Mouse (Mus musculus): ENCODE measurements around the gene Adar. TPM values are rescaled to one million over a fixed set of nuclear protein-coding genes. Genes with fewer than 3 reads are reported as not detected.
A peak's percentile ranks its signal among the peaks of the same experiment; 100 is the strongest.

Gene Adar
- polyA plus RNA-seq, 1 experiment from 2014 or later: 16.6 TPM

DNA sequence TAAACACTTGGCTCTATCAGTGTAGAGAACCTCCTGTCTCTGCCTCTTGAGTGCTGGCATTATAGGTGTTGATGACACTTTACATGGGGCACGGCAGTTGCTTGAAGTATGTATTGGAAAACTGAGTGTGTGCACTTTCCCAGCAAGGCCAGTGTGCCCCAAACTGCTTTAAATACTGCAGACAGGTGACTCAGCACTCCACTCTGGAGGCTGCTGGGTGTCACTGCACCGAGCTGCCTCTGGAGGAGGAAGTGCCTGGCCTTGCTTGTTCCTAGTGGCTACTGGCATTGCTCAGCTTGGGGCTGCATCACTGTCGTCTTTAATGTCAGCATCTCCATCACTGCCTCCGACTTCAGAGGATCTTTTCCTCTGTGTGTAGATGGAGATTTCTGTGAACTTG is 12.2 kb downstream of the Adar start:
- H3K9ac ChIP-seq (ENCODE audit: low read length): no peak overlapping the region
- no peaks in the 10 kb centered on the region for H3K36me3 ChIP-seq (ENCODE audit: control insufficient read depth, insufficient read depth, low read length)
- H3K9me3 ChIP-seq (ENCODE audit: control insufficient read depth, low read length): no peaks in the 10 kb centered on the region
- DNase-seq (ENCODE audit: low spot score, missing footprints) (no peak), ATAC-seq (ENCODE audit: low FRiP score) (no peak)
- H3K4me2 ChIP-seq: no peak overlapping the region
- no peaks in the 10 kb centered on the region for H3K27me3 ChIP-seq (ENCODE audit: control insufficient read depth, insufficient read depth, low read length)
- no peak overlapping the region for H3K4me3 ChIP-seq (ENCODE audit: low read depth, low read length)
- no peak overlapping the region for H3K27ac ChIP-seq (ENCODE audit: low read depth, low read length)
- WGBS: 18% methylated on average over 4 of the region's 4 CpGs
- peaks cover 4% of the 10 kb centered on the region; the same call in 1 of the 2 replicates for H3K4me1 ChIP-seq (ENCODE audit: control insufficient read depth, insufficient read depth, low read length)

DNA sequence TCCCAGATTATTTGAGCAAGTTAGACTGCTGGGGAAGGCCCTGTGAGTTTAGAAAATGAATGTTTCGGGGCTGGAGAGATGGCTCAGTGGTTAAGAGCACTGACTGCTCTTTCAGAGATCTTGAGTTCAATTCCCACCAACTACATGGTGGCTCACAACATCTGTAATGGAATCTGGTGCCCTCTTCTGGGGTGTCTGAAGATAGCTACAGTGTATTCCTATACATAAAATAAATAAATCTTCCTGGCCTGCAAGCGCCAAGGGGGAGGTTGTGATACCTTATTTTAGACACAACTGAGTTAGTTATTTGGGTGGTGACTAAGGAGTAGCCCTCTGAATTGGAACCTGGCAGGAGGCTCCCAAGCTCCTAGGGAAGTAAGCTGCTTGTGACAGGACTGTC is 14.0 kb downstream of the Adar start:
- Histone ChIP-seq H3K4me3 (ENCODE audit: low read depth, low read length) (no peak overlapping the region), H3K4me2 (no peak overlapping the region), H3K9me3 (ENCODE audit: control insufficient read depth, low read length) (no peaks in the 10 kb centered on the region), H3K27ac (ENCODE audit: low read depth, low read length) (no peak overlapping the region), H3K4me1 (ENCODE audit: control insufficient read depth, insufficient read depth, low read length) (peaks cover 4% of the 10 kb centered on the region; the same call in 1 of the 2 replicates), H3K36me3 (ENCODE audit: control insufficient read depth, insufficient read depth, low read length) (no peaks in the 10 kb centered on the region), H3K9ac (ENCODE audit: low read length) (no peak overlapping the region), H3K27me3 (ENCODE audit: control insufficient read depth, insufficient read depth, low read length) (no peaks in the 10 kb centered on the region)
- DNase-seq (ENCODE audit: low spot score, missing footprints) (no peak), ATAC-seq (ENCODE audit: low FRiP score) (no peak)
- WGBS: 72% methylated on average over 2 of the region's 2 CpGs

DNA sequence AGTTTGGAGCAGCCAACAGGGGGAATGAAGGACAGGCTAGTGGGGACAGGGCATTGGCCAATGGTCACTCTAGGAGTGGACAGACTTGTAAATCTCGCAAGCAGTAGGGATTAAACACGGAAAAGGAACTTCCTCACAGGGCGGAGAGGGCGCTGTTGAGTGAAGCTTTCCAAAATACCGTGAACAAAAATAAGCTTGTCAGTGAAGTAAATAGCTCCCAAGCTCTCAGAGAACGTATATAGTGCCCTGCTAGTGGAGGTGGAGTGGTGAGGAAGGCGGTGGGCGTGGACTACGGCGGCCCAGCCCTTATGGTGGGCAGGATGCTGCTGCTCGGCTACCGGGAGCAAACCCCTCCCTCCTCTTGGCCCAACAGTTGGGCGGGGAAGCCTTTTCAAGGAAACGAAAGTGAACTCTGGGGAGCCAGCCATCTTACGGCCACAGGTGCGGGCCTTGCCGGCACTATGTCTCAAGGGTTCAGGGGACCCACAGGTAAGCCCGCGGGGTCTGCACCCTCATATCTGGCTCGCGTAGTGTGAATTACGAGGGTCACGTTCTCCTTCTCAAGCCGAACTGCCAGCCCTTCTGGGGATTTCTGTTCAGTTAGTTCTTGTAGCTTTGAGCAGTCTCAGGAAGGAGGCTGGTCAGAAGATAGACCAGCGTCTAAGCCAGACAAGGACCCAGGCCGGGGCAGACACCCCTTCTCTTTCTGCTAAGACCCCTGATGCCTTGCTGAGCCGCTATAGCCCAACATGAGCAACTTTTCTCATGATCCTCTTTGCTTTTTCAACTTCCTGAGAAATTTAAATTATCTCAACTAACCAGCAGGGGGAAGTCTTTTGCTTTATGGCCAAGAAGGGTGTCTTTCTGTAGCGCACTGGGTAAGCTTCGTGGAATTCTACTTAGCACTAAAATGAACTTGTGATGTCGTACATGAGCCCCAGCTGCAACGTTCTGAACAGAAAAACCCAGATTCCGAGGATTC is 15.8 kb downstream of the Adar start:
- H3K4me3 ChIP-seq (ENCODE audit: low read depth, low read length): peak overlapping the region; percentile 43
- 4% methylated on average over 32 of the region's 32 CpGs for WGBS
- no peaks in the 10 kb centered on the region for H3K36me3 ChIP-seq (ENCODE audit: control insufficient read depth, insufficient read depth, low read length)
- DNase-seq (ENCODE audit: low spot score, missing footprints) (peak; percentile 95), ATAC-seq (ENCODE audit: low FRiP score) (peak; percentile 84)
- H3K27ac ChIP-seq (ENCODE audit: low read depth, low read length): no peak overlapping the region
- H3K9ac ChIP-seq (ENCODE audit: low read length): peak overlapping the region; percentile 58
- H3K9me3 ChIP-seq (ENCODE audit: control insufficient read depth, low read length): no peaks in the 10 kb centered on the region
- peaks cover 4% of the 10 kb centered on the region; the same call in 1 of the 2 replicates for H3K4me1 ChIP-seq (ENCODE audit: control insufficient read depth, insufficient read depth, low read length)
- H3K27me3 ChIP-seq (ENCODE audit: control insufficient read depth, insufficient read depth, low read length): no peaks in the 10 kb centered on the region
- peak overlapping the region; percentile 78 for H3K4me2 ChIP-seq

DNA sequence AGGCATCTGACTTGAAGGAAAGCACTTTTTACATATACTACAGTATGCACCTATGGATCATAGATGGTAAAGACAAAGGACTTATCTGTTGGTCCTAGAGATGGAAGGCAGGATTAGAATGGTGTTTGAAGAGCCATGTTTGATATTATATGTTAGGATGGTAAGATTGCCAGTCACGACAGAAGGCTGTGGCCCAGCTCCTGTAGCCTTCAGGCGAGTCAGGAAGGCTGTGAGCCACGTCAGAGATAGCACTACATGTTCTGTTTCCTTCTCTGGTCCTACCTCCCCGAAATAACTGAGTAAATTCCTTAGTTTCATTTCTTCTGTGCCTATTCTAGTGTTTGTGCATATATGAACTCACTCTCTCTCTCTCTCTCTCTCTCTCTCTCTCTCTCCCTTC is 17.3 kb downstream of the Adar start:
- H3K4me3 ChIP-seq (ENCODE audit: low read depth, low read length): no peak overlapping the region
- H3K27ac ChIP-seq (ENCODE audit: low read depth, low read length): no peak overlapping the region
- ATAC-seq (ENCODE audit: low FRiP score): no peak
- H3K36me3 ChIP-seq (ENCODE audit: control insufficient read depth, insufficient read depth, low read length): no peaks in the 10 kb centered on the region
- WGBS: 91% methylated on average over 4 of the region's 4 CpGs
- no peak for DNase-seq (ENCODE audit: low spot score, missing footprints)
- no peak overlapping the region for H3K4me2 ChIP-seq
- no peak overlapping the region for H3K9ac ChIP-seq (ENCODE audit: low read length)
- H3K27me3 ChIP-seq (ENCODE audit: control insufficient read depth, insufficient read depth, low read length): no peaks in the 10 kb centered on the region
- H3K4me1 ChIP-seq (ENCODE audit: control insufficient read depth, insufficient read depth, low read length): peaks cover 4% of the 10 kb centered on the region; the same call in 1 of the 2 replicates
- H3K9me3 ChIP-seq (ENCODE audit: control insufficient read depth, low read length): no peaks in the 10 kb centered on the region

DNA sequence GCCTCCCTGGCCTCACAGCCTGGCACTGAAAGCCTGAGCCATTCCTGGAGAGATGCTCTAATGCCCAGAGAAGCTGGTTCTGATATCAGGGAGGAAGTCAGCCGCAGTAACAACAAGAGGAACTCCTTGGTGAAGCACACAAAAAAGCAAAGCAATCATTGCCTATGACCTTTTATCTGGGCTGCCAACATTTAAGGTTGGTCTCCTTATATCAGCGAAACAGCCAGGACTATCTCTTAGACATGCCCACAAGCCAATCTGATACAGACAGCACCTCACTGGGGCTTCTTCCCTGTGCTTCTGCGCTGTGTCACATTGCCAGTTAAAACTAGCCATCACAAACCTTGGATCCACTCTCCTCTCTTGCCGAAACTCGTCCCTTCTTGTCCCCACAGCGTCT is 23.7 kb downstream of the Adar start:
- H3K27ac ChIP-seq (ENCODE audit: low read depth, low read length): no peak overlapping the region
- no peaks in the 10 kb centered on the region; the same call in 1 of the 2 replicates for H3K36me3 ChIP-seq (ENCODE audit: control insufficient read depth, insufficient read depth, low read length)

DNA sequence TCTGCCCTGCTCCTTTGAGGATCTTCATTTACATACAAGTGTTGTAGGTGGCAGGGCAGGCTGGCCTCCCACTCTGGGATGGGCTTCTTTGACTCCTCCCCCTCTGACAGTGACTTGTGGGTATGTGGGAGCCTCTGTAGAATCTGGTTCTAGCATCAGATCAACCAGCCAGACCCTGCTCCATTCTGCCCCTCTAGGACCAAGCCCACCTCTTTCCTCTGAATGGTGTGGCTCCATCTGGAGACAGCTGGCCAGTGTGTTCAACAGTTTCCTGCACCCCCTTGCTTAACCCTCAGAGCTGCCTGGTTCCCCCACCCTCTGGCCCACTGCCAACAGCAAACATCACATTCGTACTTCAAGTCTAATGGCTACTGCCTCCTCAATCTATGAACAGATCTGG is 37.5 kb downstream of the Adar start:
- Histone ChIP-seq H3K9ac (ENCODE audit: low read length) (no peak overlapping the region), H3K4me1 (ENCODE audit: control insufficient read depth, insufficient read depth, low read length) (no peaks in the 10 kb centered on the region), H3K4me2 (no peak overlapping the region), H3K27ac (ENCODE audit: low read depth, low read length) (no peak overlapping the region), H3K27me3 (ENCODE audit: control insufficient read depth, insufficient read depth, low read length) (no peaks in the 10 kb centered on the region), H3K36me3 (ENCODE audit: control insufficient read depth, insufficient read depth, low read length) (peaks cover 16% of the 10 kb centered on the region), H3K9me3 (ENCODE audit: control insufficient read depth, low read length) (no peaks in the 10 kb centered on the region), H3K4me3 (ENCODE audit: low read depth, low read length) (no peak overlapping the region)
- 83% methylated on average over 1 of the region's 1 CpGs for WGBS
- ATAC-seq (ENCODE audit: low FRiP score) (peak; percentile 33; the same call in 1 of the 2 replicates), DNase-seq (ENCODE audit: low spot score, missing footprints) (no peak)

More for the DNA sequence above, 23.7 kb downstream of the Adar start:
- Histone ChIP-seq H3K27me3 (ENCODE audit: control insufficient read depth, insufficient read depth, low read length) (no peaks in the 10 kb centered on the region), H3K4me2 (no peak overlapping the region), H3K9me3 (ENCODE audit: control insufficient read depth, low read length) (no peaks in the 10 kb centered on the region), H3K4me3 (ENCODE audit: low read depth, low read length) (no peak overlapping the region), H3K9ac (ENCODE audit: low read length) (no peak overlapping the region), H3K4me1 (ENCODE audit: control insufficient read depth, insufficient read depth, low read length) (no peaks in the 10 kb centered on the region)
- no peak for ATAC-seq (ENCODE audit: low FRiP score)
- DNase-seq (ENCODE audit: low spot score, missing footprints): no peak
- WGBS: 98% methylated on average over 6 of the region's 6 CpGs

DNA sequence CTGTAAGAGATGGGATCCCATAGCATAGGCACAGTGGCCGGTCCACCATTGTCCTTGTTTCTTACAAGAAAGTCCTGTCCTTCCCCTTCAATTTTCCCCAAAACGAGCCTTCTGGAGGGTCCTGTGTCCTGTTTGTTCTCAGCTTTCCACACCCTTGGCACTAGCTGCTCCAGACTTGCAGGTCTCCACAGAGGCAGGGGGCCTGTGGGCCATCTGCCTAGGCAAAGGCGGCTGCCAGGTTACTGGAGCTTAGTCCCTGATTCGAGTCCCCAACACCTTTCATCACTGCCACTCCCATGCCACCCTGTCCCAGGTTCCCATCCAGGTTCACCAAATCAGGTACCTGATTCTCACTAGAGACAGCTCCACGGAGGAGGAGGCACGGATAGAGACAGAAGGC is 40.5 kb downstream of the Adar start:
- Histone ChIP-seq H3K27ac (ENCODE audit: low read depth, low read length) (no peak overlapping the region), H3K9ac (ENCODE audit: low read length) (no peak overlapping the region), H3K4me3 (ENCODE audit: low read depth, low read length) (no peak overlapping the region), H3K36me3 (ENCODE audit: control insufficient read depth, insufficient read depth, low read length) (peaks cover 12% of the 10 kb centered on the region; the same call in 1 of the 2 replicates), H3K4me1 (ENCODE audit: control insufficient read depth, insufficient read depth, low read length) (no peaks in the 10 kb centered on the region; the same call in 1 of the 2 replicates), H3K9me3 (ENCODE audit: control insufficient read depth, low read length) (no peaks in the 10 kb centered on the region), H3K4me2 (no peak overlapping the region), H3K27me3 (ENCODE audit: control insufficient read depth, insufficient read depth, low read length) (no peaks in the 10 kb centered on the region)
- no peak for ATAC-seq (ENCODE audit: low FRiP score)
- no peak for DNase-seq (ENCODE audit: low spot score, missing footprints)
- WGBS: 70% methylated on average over 6 of the region's 6 CpGs

DNA sequence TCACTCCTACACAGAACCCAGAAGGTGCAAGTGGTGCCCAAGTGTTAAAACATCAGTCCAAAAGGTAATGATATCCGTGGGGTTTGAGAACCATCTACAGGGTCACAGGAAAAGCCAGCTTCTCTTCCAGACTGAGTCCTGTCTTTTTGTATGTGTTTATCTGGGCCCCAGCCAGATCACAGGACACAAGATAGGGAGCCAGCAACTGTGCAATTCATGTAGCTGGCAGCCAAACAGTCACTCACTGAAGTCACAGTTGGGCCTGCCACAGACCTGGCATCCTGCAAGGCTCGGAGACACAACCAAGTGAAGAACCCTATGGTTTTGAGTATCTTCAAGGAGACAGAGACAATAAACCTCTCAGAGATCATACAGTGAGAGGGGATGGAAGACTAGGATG is 43.0 kb downstream of the Adar start:
- 83% methylated on average over 2 of the region's 2 CpGs for WGBS
- Histone ChIP-seq H3K27me3 (ENCODE audit: control insufficient read depth, insufficient read depth, low read length) (no peaks in the 10 kb centered on the region), H3K27ac (ENCODE audit: low read depth, low read length) (no peak overlapping the region), H3K4me2 (no peak overlapping the region), H3K9me3 (ENCODE audit: control insufficient read depth, low read length) (no peaks in the 10 kb centered on the region), H3K4me1 (ENCODE audit: control insufficient read depth, insufficient read depth, low read length) (no peaks in the 10 kb centered on the region; the same call in none of the 2 replicates), H3K36me3 (ENCODE audit: control insufficient read depth, insufficient read depth, low read length) (no peaks in the 10 kb centered on the region), H3K9ac (ENCODE audit: low read length) (no peak overlapping the region), H3K4me3 (ENCODE audit: low read depth, low read length) (no peak overlapping the region)
- ATAC-seq (ENCODE audit: low FRiP score): no peak
- DNase-seq (ENCODE audit: low spot score, missing footprints): no peak

DNA sequence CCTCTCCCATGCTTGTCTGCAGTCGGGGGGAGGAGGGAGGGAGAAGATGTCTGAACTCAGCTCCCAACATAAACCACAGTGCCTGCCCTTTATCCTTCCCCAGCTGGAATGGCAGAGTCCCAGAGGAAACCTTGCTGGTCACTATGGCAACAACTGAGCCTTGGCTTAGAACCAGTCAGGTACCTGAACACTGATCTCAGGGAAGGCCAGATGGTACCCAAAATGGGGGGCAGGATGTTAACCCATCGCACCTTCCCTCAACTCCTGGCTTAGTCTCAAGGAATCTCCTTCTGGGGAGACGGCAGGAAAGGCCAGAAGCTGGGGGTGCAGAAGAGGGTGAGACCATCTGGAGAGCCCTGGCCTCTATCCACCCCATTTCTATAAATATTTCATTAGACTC is 45.0 kb downstream of the Adar start:
- H3K4me2 ChIP-seq: peak overlapping the region; percentile 23
- H3K4me3 ChIP-seq (ENCODE audit: low read depth, low read length): no peak overlapping the region
- H3K27ac ChIP-seq (ENCODE audit: low read depth, low read length): no peak overlapping the region; the same call in 1 of the 2 replicates
- no peak for DNase-seq (ENCODE audit: low spot score, missing footprints)
- WGBS: 77% methylated on average over 3 of the region's 3 CpGs
- no peaks in the 10 kb centered on the region for H3K36me3 ChIP-seq (ENCODE audit: control insufficient read depth, insufficient read depth, low read length)
- H3K4me1 ChIP-seq (ENCODE audit: control insufficient read depth, insufficient read depth, low read length): peaks cover 5% of the 10 kb centered on the region
- H3K27me3 ChIP-seq (ENCODE audit: control insufficient read depth, insufficient read depth, low read length): no peaks in the 10 kb centered on the region
- no peaks in the 10 kb centered on the region for H3K9me3 ChIP-seq (ENCODE audit: control insufficient read depth, low read length)
- ATAC-seq (ENCODE audit: low FRiP score): peak; percentile 57; the same call in 1 of the 2 replicates
- no peak overlapping the region for H3K9ac ChIP-seq (ENCODE audit: low read length)

Data from midbrain, embryonic 11.5 days (tissue).